Mouse (Mus musculus): ENCODE data around the gene Cnot6. TPM values are rescaled to one million over a fixed set of nuclear protein-coding genes. Genes with fewer than 3 reads are reported as not detected.
A peak's percentile ranks its signal among the peaks of the same experiment; 100 is the strongest.

Cnot6 gene
- polyA plus RNA-seq, 1 experiment from 2014 or later, result 90.0 TPM

DNA sequence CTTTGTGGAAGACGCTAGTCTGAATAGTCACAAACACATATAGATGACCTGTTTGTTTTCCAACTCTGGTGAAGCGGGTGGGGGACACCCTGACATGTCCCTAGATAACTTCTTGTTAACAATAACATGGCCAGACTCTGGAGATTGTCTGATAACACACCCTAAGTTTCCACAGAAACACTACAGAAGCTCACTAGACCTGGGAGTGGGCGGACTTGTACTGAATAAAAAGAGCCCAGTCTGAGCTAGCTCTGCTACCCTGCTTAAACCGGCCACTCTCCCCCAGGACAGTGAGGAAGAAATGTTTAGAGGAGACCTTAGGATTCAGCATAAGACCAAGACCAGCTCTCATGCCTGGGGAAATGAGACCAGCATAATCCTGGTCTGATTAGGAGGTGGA lies 47.1 kb downstream of the Cnot6 start:
- peaks cover 15% of the 10 kb centered on the region for H3K36me3 ChIP-seq
- WGBS, result 85% methylated on average over 4 of the region's 4 CpGs
- no peak for ATAC-seq (ENCODE audit: insufficient number of reproducible peaks, insufficient read depth, low FRiP score, low TSS enrichment)
- no peaks in the 10 kb centered on the region for H3K9me3 ChIP-seq
- H3K27me3 ChIP-seq, result no peaks in the 10 kb centered on the region
- H3K4me1 ChIP-seq, result no peaks in the 10 kb centered on the region
- no peak overlapping the region for H3K4me3 ChIP-seq
- H3K27ac ChIP-seq, result no peak overlapping the region
- H3K9ac ChIP-seq, result no peak overlapping the region
- no peak overlapping the region for H3K4me2 ChIP-seq (replicated peaks)

- Histone ChIP-seq H3K4me3 (no peak overlapping the region), H3K4me2 (replicated peaks) (no peak overlapping the region), H3K27ac (no peak overlapping the region), H3K27me3 (no peaks in the 10 kb centered on the region), H3K9me3 (no peaks in the 10 kb centered on the region), H3K36me3 (peaks cover 12% of the 10 kb centered on the region), H3K4me1 (no peaks in the 10 kb centered on the region), H3K9ac (no peak overlapping the region)
- peak; percentile 55; the same call in 1 of the 2 replicates for ATAC-seq (ENCODE audit: insufficient number of reproducible peaks, insufficient read depth, low FRiP score, low TSS enrichment)
- 79% methylated on average over 12 of the region's 12 CpGs for WGBS
Observed at GRCm38 (mm10) chr11:49664262-49665140, 48.0 kb downstream of the Cnot6 start.

DNA sequence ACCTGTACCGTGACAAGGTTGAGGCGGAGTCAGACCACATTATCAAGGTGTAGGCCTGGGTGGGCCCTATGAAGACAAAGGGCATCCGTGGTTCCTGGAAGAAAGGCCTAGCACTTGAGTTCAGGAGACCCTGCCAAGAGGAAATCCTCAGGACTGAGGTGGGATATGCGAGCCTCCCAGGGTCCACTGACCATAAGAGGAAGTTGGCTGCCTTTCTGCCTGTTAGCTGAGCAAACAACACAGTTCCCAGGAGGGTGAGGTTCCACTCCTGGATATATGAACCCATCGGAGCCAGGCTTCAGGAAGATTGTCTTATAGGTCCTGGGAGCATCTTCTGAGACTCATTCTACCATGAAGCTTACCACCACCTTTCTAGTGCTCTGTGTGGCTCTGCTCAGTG lies 49.2 kb downstream of the Cnot6 start, which contains the start of gene Scgb3a1:
TSS of gene Scgb3a1 (plus strand) at position 301 of the 400 bp plus-strand sequence.
- no peak within 1 kb of the TSS for H3K4me3 ChIP-seq
- H3K4me2 ChIP-seq (replicated peaks), result no peak within 1 kb of the TSS
- H3K4me1 ChIP-seq, result no peaks in the 10 kb centered on the region
- peaks cover 3% of the 10 kb centered on the region; the same call in 1 of the 2 replicates for H3K36me3 ChIP-seq
- H3K9me3 ChIP-seq, result no peaks in the 10 kb centered on the region
- H3K27me3 ChIP-seq, result no peaks in the 10 kb centered on the region
- ATAC-seq (ENCODE audit: insufficient number of reproducible peaks, insufficient read depth, low FRiP score, low TSS enrichment), result no peak
- WGBS, result 86% methylated on average over 5 of the region's 5 CpGs
- no peak within 1 kb of the TSS for H3K27ac ChIP-seq
- H3K9ac ChIP-seq, result no peak within 1 kb of the TSS

DNA sequence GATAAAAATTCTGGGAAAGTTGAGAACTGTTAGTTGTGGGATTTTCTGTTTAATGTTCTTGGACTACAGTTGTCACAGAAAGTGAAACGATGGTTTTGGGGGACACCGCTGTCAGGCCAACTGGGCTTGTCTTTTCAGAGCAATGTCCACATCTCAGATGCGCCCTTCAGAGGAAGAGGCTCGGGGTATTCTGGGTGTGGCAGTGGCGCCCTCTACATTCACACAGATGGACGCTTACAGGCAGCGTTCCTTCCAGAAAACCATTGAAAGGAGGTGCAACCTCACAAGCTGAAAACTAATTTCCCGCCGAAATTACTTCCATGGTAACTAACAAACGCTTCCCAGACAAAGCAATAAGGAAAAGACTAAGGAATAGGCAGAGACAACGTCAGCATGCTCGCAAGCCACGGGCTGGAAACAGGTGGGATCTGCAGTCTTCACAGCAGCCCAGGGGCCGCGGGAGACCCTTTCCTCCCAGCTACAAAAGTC lies 50.2 kb downstream of the Cnot6 start:
- Histone ChIP-seq H3K9me3 (no peaks in the 10 kb centered on the region), H3K27ac (no peak overlapping the region), H3K9ac (no peak overlapping the region), H3K4me2 (replicated peaks) (no peak overlapping the region), H3K4me3 (no peak overlapping the region), H3K36me3 (no peaks in the 10 kb centered on the region), H3K27me3 (no peaks in the 10 kb centered on the region), H3K4me1 (no peaks in the 10 kb centered on the region)
- ATAC-seq (ENCODE audit: insufficient number of reproducible peaks, insufficient read depth, low FRiP score, low TSS enrichment), result no peak
- WGBS, result 62% methylated on average over 15 of the region's 15 CpGs

DNA sequence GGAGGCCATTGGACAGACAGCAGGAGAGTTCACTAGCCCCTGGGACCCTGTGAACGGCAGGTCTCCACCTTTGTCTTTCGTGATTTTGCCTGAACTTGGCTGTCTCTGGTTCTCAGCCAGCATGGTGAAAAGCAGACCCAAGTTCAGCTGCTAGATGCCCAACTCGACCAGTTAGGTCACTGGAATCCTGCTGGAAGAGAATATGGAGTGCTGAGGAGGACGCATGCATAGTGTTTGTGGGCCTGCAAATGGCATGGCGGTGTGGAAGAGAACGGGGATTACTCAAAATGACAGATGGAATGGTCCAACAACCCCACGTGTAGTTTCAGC lies 53.1 kb downstream of the Cnot6 start:
- H3K4me1 ChIP-seq, result no peaks in the 10 kb centered on the region
- 0 out of 2 replicates have a peak, but pooled peaks cover under 1% of the 10 kb centered on the region for H3K9me3 ChIP-seq
- H3K4me3 ChIP-seq, result no peak overlapping the region
- no peak overlapping the region for H3K9ac ChIP-seq
- no peaks in the 10 kb centered on the region for H3K27me3 ChIP-seq
- H3K36me3 ChIP-seq, result no peaks in the 10 kb centered on the region
- ATAC-seq (ENCODE audit: insufficient number of reproducible peaks, insufficient read depth, low FRiP score, low TSS enrichment), result no peak
- 73% methylated on average over 7 of the region's 7 CpGs for WGBS
- no peak overlapping the region for H3K4me2 ChIP-seq (replicated peaks)
- H3K27ac ChIP-seq, result no peak overlapping the region

GRCm38 (mm10) chr11:49658791-49659469 lies 53.6 kb downstream of the Cnot6 start:
- no peak overlapping the region for H3K27ac ChIP-seq
- no peaks in the 10 kb centered on the region for H3K4me1 ChIP-seq
- no peaks in the 10 kb centered on the region for H3K27me3 ChIP-seq
- no peak for ATAC-seq (ENCODE audit: insufficient number of reproducible peaks, insufficient read depth, low FRiP score, low TSS enrichment)
- H3K9me3 ChIP-seq, result peaks cover 4% of the 10 kb centered on the region; the same call in 1 of the 2 replicates
- no peak overlapping the region for H3K9ac ChIP-seq
- WGBS, result 62% methylated on average over 10 of the region's 10 CpGs
- H3K4me2 ChIP-seq (replicated peaks), result no peak overlapping the region
- no peaks in the 10 kb centered on the region for H3K36me3 ChIP-seq
- no peak overlapping the region for H3K4me3 ChIP-seq

DNA sequence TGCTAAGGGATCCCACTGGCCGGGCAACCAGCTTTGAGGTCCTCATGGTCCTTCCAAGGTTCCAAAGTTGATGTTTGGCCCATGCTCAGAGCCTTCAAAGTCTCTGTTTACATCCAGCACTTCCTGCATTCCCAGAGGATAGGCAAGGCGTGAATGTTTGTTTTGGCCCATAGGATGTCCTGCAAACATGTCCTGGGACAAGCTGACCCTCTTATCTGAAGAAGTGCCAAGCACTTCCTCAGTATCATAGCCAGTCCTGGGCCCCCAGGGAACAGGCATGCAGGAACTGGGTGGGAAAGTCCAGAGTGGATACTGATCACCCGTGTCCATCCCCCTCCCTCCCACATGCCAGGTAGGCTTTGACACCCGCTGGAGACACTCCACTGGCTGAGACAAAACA lies 54.5 kb downstream of the Cnot6 start:
- Histone ChIP-seq H3K27ac (no peak overlapping the region), H3K27me3 (no peaks in the 10 kb centered on the region), H3K4me2 (replicated peaks) (no peak overlapping the region), H3K4me3 (no peak overlapping the region), H3K9ac (no peak overlapping the region), H3K9me3 (peaks cover 4% of the 10 kb centered on the region; the same call in 1 of the 2 replicates), H3K36me3 (no peaks in the 10 kb centered on the region), H3K4me1 (no peaks in the 10 kb centered on the region)
- no peak for ATAC-seq (ENCODE audit: insufficient number of reproducible peaks, insufficient read depth, low FRiP score, low TSS enrichment)
- WGBS, result 86% methylated on average over 4 of the region's 4 CpGs

GRCm38 (mm10) chr11:49655501-49655900 lies 57.0 kb downstream of the Cnot6 start:
- H3K4me3 ChIP-seq, result no peak overlapping the region
- no peak overlapping the region for H3K27ac ChIP-seq
- no peak overlapping the region for H3K4me2 ChIP-seq (replicated peaks)
- no peak overlapping the region for H3K9ac ChIP-seq
- no peaks in the 10 kb centered on the region for H3K27me3 ChIP-seq
- ATAC-seq (ENCODE audit: insufficient number of reproducible peaks, insufficient read depth, low FRiP score, low TSS enrichment), result no peak
- peaks cover 4% of the 10 kb centered on the region; the same call in 1 of the 2 replicates for H3K9me3 ChIP-seq
- no peaks in the 10 kb centered on the region for H3K36me3 ChIP-seq
- peaks cover 5% of the 10 kb centered on the region for H3K4me1 ChIP-seq

DNA sequence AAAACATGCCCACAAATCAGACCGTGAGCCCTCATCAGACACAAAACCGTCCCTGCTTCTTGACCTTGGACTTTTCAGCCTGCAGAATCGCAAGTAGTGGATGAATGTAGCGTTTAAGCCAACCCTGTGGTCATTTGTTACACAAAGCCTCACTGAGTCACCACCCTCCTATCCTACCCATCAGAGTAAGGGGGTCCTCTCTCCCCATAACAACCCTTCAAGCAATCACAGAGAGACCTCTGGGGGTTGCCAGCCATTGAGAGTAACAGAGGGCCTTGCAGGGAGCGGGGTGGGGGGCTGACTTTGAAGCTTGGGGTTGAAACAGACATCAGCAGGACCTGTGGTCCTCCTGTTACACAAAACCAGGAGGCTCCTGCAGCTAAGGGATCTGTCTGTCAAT lies 57.9 kb downstream of the Cnot6 start:
- no peak overlapping the region for H3K9ac ChIP-seq
- H3K9me3 ChIP-seq, result peaks cover 4% of the 10 kb centered on the region; the same call in 1 of the 2 replicates
- H3K27me3 ChIP-seq, result no peaks in the 10 kb centered on the region
- H3K4me1 ChIP-seq, result peaks cover 7% of the 10 kb centered on the region
- ATAC-seq (ENCODE audit: insufficient number of reproducible peaks, insufficient read depth, low FRiP score, low TSS enrichment), result no peak
- no peak overlapping the region for H3K27ac ChIP-seq
- H3K4me2 ChIP-seq (replicated peaks), result no peak overlapping the region
- H3K4me3 ChIP-seq, result no peak overlapping the region
- H3K36me3 ChIP-seq, result no peaks in the 10 kb centered on the region
- WGBS, result 88% methylated on average over 5 of the region's 5 CpGs

DNA sequence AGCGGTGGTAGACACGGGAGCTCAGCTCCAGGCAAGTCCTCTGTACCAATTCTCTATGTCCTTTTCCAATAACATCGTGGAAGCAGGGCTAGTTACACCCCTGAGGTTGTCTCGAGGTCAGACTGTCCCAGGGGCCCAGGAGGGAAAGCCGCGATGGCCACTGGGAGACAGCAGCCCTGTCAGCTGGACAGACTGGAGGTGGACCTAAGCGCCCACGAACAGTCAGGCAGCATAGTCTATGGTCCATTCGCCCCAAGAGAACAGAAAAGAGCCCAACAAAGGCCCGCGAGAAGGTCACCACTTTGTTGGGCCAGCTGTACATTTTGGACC lies 59.5 kb downstream of the Cnot6 start:
- no peaks in the 10 kb centered on the region for H3K27me3 ChIP-seq
- H3K36me3 ChIP-seq, result no peaks in the 10 kb centered on the region
- no peak for ATAC-seq (ENCODE audit: insufficient number of reproducible peaks, insufficient read depth, low FRiP score, low TSS enrichment)
- no peak overlapping the region for H3K4me3 ChIP-seq
- peaks cover 7% of the 10 kb centered on the region for H3K4me1 ChIP-seq
- H3K27ac ChIP-seq, result no peak overlapping the region
- peaks cover 4% of the 10 kb centered on the region; the same call in 1 of the 2 replicates for H3K9me3 ChIP-seq
- WGBS, result 44% methylated on average over 11 of the region's 11 CpGs
- no peak overlapping the region for H3K9ac ChIP-seq
- peak overlapping the region; percentile 11; the same call in 1 of the 2 replicates for H3K4me2 ChIP-seq (replicated peaks)

- Histone ChIP-seq H3K4me1 (peaks cover 7% of the 10 kb centered on the region), H3K9ac (no peak overlapping the region), H3K36me3 (no peaks in the 10 kb centered on the region), H3K4me3 (no peak overlapping the region), H3K27me3 (no peaks in the 10 kb centered on the region), H3K27ac (no peak overlapping the region), H3K4me2 (replicated peaks) (peak overlapping the region; percentile 11; the same call in 1 of the 2 replicates), H3K9me3 (peaks cover 4% of the 10 kb centered on the region; the same call in 1 of the 2 replicates)
- no peak for ATAC-seq (ENCODE audit: insufficient number of reproducible peaks, insufficient read depth, low FRiP score, low TSS enrichment)
- 25% methylated on average over 19 of the region's 19 CpGs for WGBS
Observed at GRCm38 (mm10) chr11:49652401-49653078, 60.0 kb downstream of the Cnot6 start.

All from embryonic facial prominence, embryonic 12.5 days (tissue).